Mouse (Mus musculus): ENCODE measurements around the gene Gfer. TPM values are rescaled to one million over a fixed set of nuclear protein-coding genes. Genes with fewer than 3 reads are reported as not detected.

Gene Gfer
- polyA plus RNA-seq, 1 experiment = 62.8 TPM

GRCm38 (mm10) chr17:24733434-24734050, 37.6 kb upstream of the Gfer start:
- H3K79me3 ChIP-seq (ENCODE audit: low read depth) = no peaks in the 10 kb centered on the region
- no peak overlapping the region for H3ac ChIP-seq (ENCODE audit: control insufficient read depth, insufficient read length, low read depth)
- TF ChIP-seq MYOD1 (IDR thresholded peaks at IDR 0.05; ENCODE audit: control insufficient read depth, insufficient read length, low read depth) (no peak), USF1 (IDR thresholded peaks at IDR 0.05; ENCODE audit: low read depth) (no peak), CTCF (IDR thresholded peaks at IDR 0.05; ENCODE audit: control insufficient read depth, insufficient read depth, insufficient read length) (no peak), CEBPB (IDR thresholded peaks at IDR 0.05; ENCODE audit: low read depth) (no peak), MYOG (IDR thresholded peaks at IDR 0.05; ENCODE audit: control insufficient read depth, extremely low read depth, insufficient read length) (no peak), FOSL1 (IDR thresholded peaks at IDR 0.05; ENCODE audit: insufficient read depth, low read length, poor library complexity, severe bottlenecking) (no peak), MAX (IDR thresholded peaks at IDR 0.05) (no peak)
- H3K27me3 ChIP-seq (ENCODE audit: control insufficient read depth, insufficient read depth, insufficient read length) = peaks cover 6% of the 10 kb centered on the region
- no peaks in the 10 kb centered on the region for H3K79me2 ChIP-seq (ENCODE audit: control insufficient read depth, insufficient read depth)
- H3K36me3 ChIP-seq (ENCODE audit: control insufficient read depth, insufficient read depth) = no peaks in the 10 kb centered on the region
- no peak overlapping the region for H3K4me3 ChIP-seq (ENCODE audit: insufficient read depth, poor library complexity, severe bottlenecking)

- no peaks in the 10 kb centered on the region for H3K36me3 ChIP-seq (ENCODE audit: control insufficient read depth, insufficient read depth)
- no peaks in the 10 kb centered on the region for H3K79me2 ChIP-seq (ENCODE audit: control insufficient read depth, insufficient read depth)
- H3K79me3 ChIP-seq (ENCODE audit: low read depth) = no peaks in the 10 kb centered on the region
- H3ac ChIP-seq (ENCODE audit: control insufficient read depth, insufficient read length, low read depth) = no peak overlapping the region
- TF ChIP-seq CEBPB (IDR thresholded peaks at IDR 0.05; ENCODE audit: low read depth) = no peak
- no peak for TF ChIP-seq FOSL1 (IDR thresholded peaks at IDR 0.05; ENCODE audit: insufficient read depth, low read length, poor library complexity, severe bottlenecking)
- TF ChIP-seq USF1 (IDR thresholded peaks at IDR 0.05; ENCODE audit: low read depth) = no peak
- no peak for TF ChIP-seq MYOD1 (IDR thresholded peaks at IDR 0.05; ENCODE audit: control insufficient read depth, insufficient read length, low read depth)
- TF ChIP-seq CTCF (IDR thresholded peaks at IDR 0.05; ENCODE audit: control insufficient read depth, insufficient read depth, insufficient read length) = no peak
- no peak for TF ChIP-seq MAX (IDR thresholded peaks at IDR 0.05)
- TF ChIP-seq MYOG (IDR thresholded peaks at IDR 0.05; ENCODE audit: control insufficient read depth, extremely low read depth, insufficient read length) = no peak
- no peak overlapping the region for H3K4me3 ChIP-seq (ENCODE audit: insufficient read depth, poor library complexity, severe bottlenecking)
- H3K27me3 ChIP-seq (ENCODE audit: control insufficient read depth, insufficient read depth, insufficient read length) = peaks cover 6% of the 10 kb centered on the region
Observed at GRCm38 (mm10) chr17:24732233-24732935, 36.4 kb upstream of the Gfer start.

- TF ChIP-seq FOSL1 (IDR thresholded peaks at IDR 0.05; ENCODE audit: insufficient read depth, low read length, poor library complexity, severe bottlenecking) (no peak), CTCF (IDR thresholded peaks at IDR 0.05; ENCODE audit: control insufficient read depth, insufficient read depth, insufficient read length) (no peak), USF1 (IDR thresholded peaks at IDR 0.05; ENCODE audit: low read depth) (no peak), MAX (IDR thresholded peaks at IDR 0.05) (no peak), MYOD1 (IDR thresholded peaks at IDR 0.05; ENCODE audit: control insufficient read depth, insufficient read length, low read depth) (no peak), CEBPB (IDR thresholded peaks at IDR 0.05; ENCODE audit: low read depth) (no peak)
- Histone ChIP-seq H3K4me3 (ENCODE audit: insufficient read depth, poor library complexity, severe bottlenecking) (no peak overlapping the region), H3K79me2 (ENCODE audit: control insufficient read depth, insufficient read depth) (no peaks in the 10 kb centered on the region), H3K27me3 (ENCODE audit: control insufficient read depth, insufficient read depth, insufficient read length) (peaks cover 6% of the 10 kb centered on the region), H3K36me3 (ENCODE audit: control insufficient read depth, insufficient read depth) (no peaks in the 10 kb centered on the region), H3K79me3 (ENCODE audit: low read depth) (no peaks in the 10 kb centered on the region), H3ac (ENCODE audit: control insufficient read depth, insufficient read length, low read depth) (no peak overlapping the region)
Observed at GRCm38 (mm10) chr17:24730787-24731186, 34.8 kb upstream of the Gfer start.

- peaks cover 6% of the 10 kb centered on the region for H3K27me3 ChIP-seq (ENCODE audit: control insufficient read depth, insufficient read depth, insufficient read length)
- H3K79me3 ChIP-seq (ENCODE audit: low read depth) = peaks cover under 1% of the 10 kb centered on the region
- TF ChIP-seq MYOD1 (IDR thresholded peaks at IDR 0.05; ENCODE audit: control insufficient read depth, insufficient read length, low read depth) (no peak), MYOG (IDR thresholded peaks at IDR 0.05; ENCODE audit: control insufficient read depth, extremely low read depth, insufficient read length) (no peak), CEBPB (IDR thresholded peaks at IDR 0.05; ENCODE audit: low read depth) (no peak), MAX (IDR thresholded peaks at IDR 0.05) (no peak), USF1 (IDR thresholded peaks at IDR 0.05; ENCODE audit: low read depth) (no peak), FOSL1 (IDR thresholded peaks at IDR 0.05; ENCODE audit: insufficient read depth, low read length, poor library complexity, severe bottlenecking) (no peak), CTCF (IDR thresholded peaks at IDR 0.05; ENCODE audit: control insufficient read depth, insufficient read depth, insufficient read length) (no peak)
- peaks cover 1% of the 10 kb centered on the region for H3K79me2 ChIP-seq (ENCODE audit: control insufficient read depth, insufficient read depth)
- H3K4me3 ChIP-seq (ENCODE audit: insufficient read depth, poor library complexity, severe bottlenecking) = no peak overlapping the region
- no peak overlapping the region for H3ac ChIP-seq (ENCODE audit: control insufficient read depth, insufficient read length, low read depth)
- H3K36me3 ChIP-seq (ENCODE audit: control insufficient read depth, insufficient read depth) = no peaks in the 10 kb centered on the region
Observed at GRCm38 (mm10) chr17:24729067-24729466, 33.1 kb upstream of the Gfer start.

- Histone ChIP-seq H3K4me3 (ENCODE audit: insufficient read depth, poor library complexity, severe bottlenecking) (no peak overlapping the region), H3K79me3 (ENCODE audit: low read depth) (peaks cover 4% of the 10 kb centered on the region), H3K27me3 (ENCODE audit: control insufficient read depth, insufficient read depth, insufficient read length) (peaks cover 6% of the 10 kb centered on the region), H3K36me3 (ENCODE audit: control insufficient read depth, insufficient read depth) (no peaks in the 10 kb centered on the region), H3ac (ENCODE audit: control insufficient read depth, insufficient read length, low read depth) (no peak overlapping the region), H3K79me2 (ENCODE audit: control insufficient read depth, insufficient read depth) (peaks cover 10% of the 10 kb centered on the region)
- no peak for TF ChIP-seq USF1 (IDR thresholded peaks at IDR 0.05; ENCODE audit: low read depth)
- TF ChIP-seq MYOD1 (IDR thresholded peaks at IDR 0.05; ENCODE audit: control insufficient read depth, insufficient read length, low read depth) = no peak
Observed at GRCm38 (mm10) chr17:24728184-24728583, 32.2 kb upstream of the Gfer start.

Measured in C2C12 (cell line).